Mouse (Mus musculus): Measurements from ENCODE around the gene Sap30l. TPM values are rescaled to one million over a fixed set of nuclear protein-coding genes. Genes with fewer than 3 reads are reported as not detected.

Gene Sap30l
- polyA plus RNA-seq (2015; fragmentation: Nextera tagmentation; extraction: Ambion mirVana) = 5.8 and 7.9 TPM in 2 replicates

- peak within 1 kb of the TSS; percentile 47; the same call in 1 of the 2 replicates for H3K27ac ChIP-seq (ENCODE audit: low read length)
- peak within 1 kb of the TSS; percentile 95 for H3K4me2 ChIP-seq (ENCODE audit: low read length)
- WGBS = 1% methylated on average over 66 of the region's 66 CpGs
- H3K9ac ChIP-seq (replicated peaks; ENCODE audit: low read depth, low read length) = peak within 1 kb of the TSS; percentile 82
- peak; percentile 99 for ATAC-seq
- peaks cover 21% of the 10 kb centered on the region for H3K4me1 ChIP-seq (replicated peaks; ENCODE audit: control insufficient read depth, insufficient read depth, low read length)
- no peaks in the 10 kb centered on the region for H3K9me3 ChIP-seq (ENCODE audit: control insufficient read depth, low read length)
- peak within 1 kb of the TSS; percentile 91 for H3K4me3 ChIP-seq (replicated peaks; ENCODE audit: low read length)
- no peaks in the 10 kb centered on the region for H3K27me3 ChIP-seq (replicated peaks; ENCODE audit: control insufficient read depth, insufficient read depth, low read length)
- no peaks in the 10 kb centered on the region; the same call in 1 of the 2 replicates for H3K36me3 ChIP-seq (ENCODE audit: control insufficient read depth, insufficient read depth)
Observed at GRCm38 (mm10) chr11:57800971-57801765, at the start of gene Sap30l. TSS of gene Sap30l (plus strand) at chr11:57801637.

- Histone ChIP-seq H3K27me3 (replicated peaks; ENCODE audit: control insufficient read depth, insufficient read depth, low read length) (no peaks in the 10 kb centered on the region), H3K36me3 (ENCODE audit: control insufficient read depth, insufficient read depth) (no peaks in the 10 kb centered on the region), H3K4me2 (ENCODE audit: low read length) (no peak overlapping the region), H3K9me3 (ENCODE audit: control insufficient read depth, low read length) (no peaks in the 10 kb centered on the region), H3K9ac (replicated peaks; ENCODE audit: low read depth, low read length) (no peak overlapping the region), H3K27ac (ENCODE audit: low read length) (no peak overlapping the region), H3K4me3 (replicated peaks; ENCODE audit: low read length) (no peak overlapping the region), H3K4me1 (replicated peaks; ENCODE audit: control insufficient read depth, insufficient read depth, low read length) (peaks cover 15% of the 10 kb centered on the region)
- WGBS = 45% methylated on average over 14 of the region's 14 CpGs
- ATAC-seq = peak; percentile 76
Observed at GRCm38 (mm10) chr11:57753538-57754203, 47.8 kb upstream of the Sap30l start.

- Histone ChIP-seq H3K9me3 (ENCODE audit: control insufficient read depth, low read length) (no peaks in the 10 kb centered on the region), H3K4me2 (ENCODE audit: low read length) (no peak overlapping the region), H3K9ac (replicated peaks; ENCODE audit: low read depth, low read length) (no peak overlapping the region), H3K27ac (ENCODE audit: low read length) (no peak overlapping the region), H3K27me3 (replicated peaks; ENCODE audit: control insufficient read depth, insufficient read depth, low read length) (no peaks in the 10 kb centered on the region), H3K4me3 (replicated peaks; ENCODE audit: low read length) (no peak overlapping the region), H3K4me1 (replicated peaks; ENCODE audit: control insufficient read depth, insufficient read depth, low read length) (peaks cover 7% of the 10 kb centered on the region; the same call in 1 of the 2 replicates), H3K36me3 (ENCODE audit: control insufficient read depth, insufficient read depth) (no peaks in the 10 kb centered on the region)
- WGBS = 86% methylated on average over 9 of the region's 9 CpGs
- ATAC-seq = no peak
Observed at GRCm38 (mm10) chr11:57758621-57759020, 42.8 kb upstream of the Sap30l start.

GRCm38 (mm10) chr11:57760509-57761058 lies 40.9 kb upstream of the Sap30l start:
- H3K4me2 ChIP-seq (ENCODE audit: low read length) = no peak overlapping the region
- ATAC-seq = peak; percentile 31; the same call in 1 of the 2 replicates
- H3K36me3 ChIP-seq (ENCODE audit: control insufficient read depth, insufficient read depth) = no peaks in the 10 kb centered on the region
- H3K27me3 ChIP-seq (replicated peaks; ENCODE audit: control insufficient read depth, insufficient read depth, low read length) = no peaks in the 10 kb centered on the region; the same call in 1 of the 2 replicates
- no peak overlapping the region for H3K4me3 ChIP-seq (replicated peaks; ENCODE audit: low read length)
- 0 out of 2 replicates have a peak, but pooled peaks cover 4% of the 10 kb centered on the region for H3K4me1 ChIP-seq (replicated peaks; ENCODE audit: control insufficient read depth, insufficient read depth, low read length)
- H3K27ac ChIP-seq (ENCODE audit: low read length) = no peak overlapping the region
- 4% methylated on average over 14 of the region's 14 CpGs for WGBS
- H3K9ac ChIP-seq (replicated peaks; ENCODE audit: low read depth, low read length) = no peak overlapping the region
- no peaks in the 10 kb centered on the region for H3K9me3 ChIP-seq (ENCODE audit: control insufficient read depth, low read length)

GRCm38 (mm10) chr11:57761347-57761746 lies 40.1 kb upstream of the Sap30l start:
- no peaks in the 10 kb centered on the region for H3K36me3 ChIP-seq (ENCODE audit: control insufficient read depth, insufficient read depth)
- H3K9ac ChIP-seq (replicated peaks; ENCODE audit: low read depth, low read length) = no peak overlapping the region
- no peaks in the 10 kb centered on the region for H3K9me3 ChIP-seq (ENCODE audit: control insufficient read depth, low read length)
- H3K4me3 ChIP-seq (replicated peaks; ENCODE audit: low read length) = no peak overlapping the region
- WGBS = 92% methylated on average over 4 of the region's 4 CpGs
- H3K27me3 ChIP-seq (replicated peaks; ENCODE audit: control insufficient read depth, insufficient read depth, low read length) = no peaks in the 10 kb centered on the region; the same call in none of the 2 replicates
- 0 out of 2 replicates have a peak, but pooled peaks cover 4% of the 10 kb centered on the region for H3K4me1 ChIP-seq (replicated peaks; ENCODE audit: control insufficient read depth, insufficient read depth, low read length)
- no peak overlapping the region for H3K4me2 ChIP-seq (ENCODE audit: low read length)
- no peak for ATAC-seq
- H3K27ac ChIP-seq (ENCODE audit: low read length) = no peak overlapping the region

GRCm38 (mm10) chr11:57764124-57764523 lies 37.3 kb upstream of the Sap30l start:
- no peak for ATAC-seq
- H3K4me2 ChIP-seq (ENCODE audit: low read length) = no peak overlapping the region
- 84% methylated on average over 3 of the region's 3 CpGs for WGBS
- 0 out of 2 replicates have a peak, but pooled peaks cover 4% of the 10 kb centered on the region for H3K4me1 ChIP-seq (replicated peaks; ENCODE audit: control insufficient read depth, insufficient read depth, low read length)
- H3K36me3 ChIP-seq (ENCODE audit: control insufficient read depth, insufficient read depth) = no peaks in the 10 kb centered on the region
- H3K9ac ChIP-seq (replicated peaks; ENCODE audit: low read depth, low read length) = no peak overlapping the region
- no peak overlapping the region for H3K4me3 ChIP-seq (replicated peaks; ENCODE audit: low read length)
- H3K27me3 ChIP-seq (replicated peaks; ENCODE audit: control insufficient read depth, insufficient read depth, low read length) = peaks cover 6% of the 10 kb centered on the region
- no peaks in the 10 kb centered on the region for H3K9me3 ChIP-seq (ENCODE audit: control insufficient read depth, low read length)
- no peak overlapping the region for H3K27ac ChIP-seq (ENCODE audit: low read length)

GRCm38 (mm10) chr11:57766617-57767016 lies 34.8 kb upstream of the Sap30l start:
- Histone ChIP-seq H3K4me3 (replicated peaks; ENCODE audit: low read length) (no peak overlapping the region), H3K9ac (replicated peaks; ENCODE audit: low read depth, low read length) (no peak overlapping the region), H3K27ac (ENCODE audit: low read length) (no peak overlapping the region), H3K27me3 (replicated peaks; ENCODE audit: control insufficient read depth, insufficient read depth, low read length) (peaks cover 26% of the 10 kb centered on the region), H3K9me3 (ENCODE audit: control insufficient read depth, low read length) (no peaks in the 10 kb centered on the region), H3K4me2 (ENCODE audit: low read length) (no peak overlapping the region), H3K4me1 (replicated peaks; ENCODE audit: control insufficient read depth, insufficient read depth, low read length) (no peaks in the 10 kb centered on the region), H3K36me3 (ENCODE audit: control insufficient read depth, insufficient read depth) (no peaks in the 10 kb centered on the region)
- WGBS = 48% methylated on average over 12 of the region's 12 CpGs
- no peak for ATAC-seq

- no peak overlapping the region for H3K27ac ChIP-seq (ENCODE audit: low read length)
- no peak overlapping the region for H3K9ac ChIP-seq (replicated peaks; ENCODE audit: low read depth, low read length)
- no peak for ATAC-seq
- H3K4me3 ChIP-seq (replicated peaks; ENCODE audit: low read length) = no peak overlapping the region
- no peaks in the 10 kb centered on the region for H3K4me1 ChIP-seq (replicated peaks; ENCODE audit: control insufficient read depth, insufficient read depth, low read length)
- no peak overlapping the region for H3K4me2 ChIP-seq (ENCODE audit: low read length)
- peaks cover 31% of the 10 kb centered on the region for H3K27me3 ChIP-seq (replicated peaks; ENCODE audit: control insufficient read depth, insufficient read depth, low read length)
- WGBS = 15% methylated on average over 6 of the region's 6 CpGs
- H3K9me3 ChIP-seq (ENCODE audit: control insufficient read depth, low read length) = no peaks in the 10 kb centered on the region
- H3K36me3 ChIP-seq (ENCODE audit: control insufficient read depth, insufficient read depth) = no peaks in the 10 kb centered on the region
Observed at GRCm38 (mm10) chr11:57767171-57767570, 34.3 kb upstream of the Sap30l start.

- H3K27ac ChIP-seq (ENCODE audit: low read length) = no peak overlapping the region
- peaks cover 16% of the 10 kb centered on the region for H3K4me1 ChIP-seq (replicated peaks; ENCODE audit: control insufficient read depth, insufficient read depth, low read length)
- H3K36me3 ChIP-seq (ENCODE audit: control insufficient read depth, insufficient read depth) = no peaks in the 10 kb centered on the region
- no peak overlapping the region for H3K4me2 ChIP-seq (ENCODE audit: low read length)
- H3K9me3 ChIP-seq (ENCODE audit: control insufficient read depth, low read length) = no peaks in the 10 kb centered on the region
- 86% methylated on average over 5 of the region's 5 CpGs for WGBS
- H3K4me3 ChIP-seq (replicated peaks; ENCODE audit: low read length) = no peak overlapping the region
- no peak for ATAC-seq
- no peak overlapping the region for H3K9ac ChIP-seq (replicated peaks; ENCODE audit: low read depth, low read length)
- H3K27me3 ChIP-seq (replicated peaks; ENCODE audit: control insufficient read depth, insufficient read depth, low read length) = peaks cover 48% of the 10 kb centered on the region
Observed at GRCm38 (mm10) chr11:57770776-57771175, 30.7 kb upstream of the Sap30l start.

Measured in forebrain, embryonic 16.5 days (tissue).